ENCODE assay signal across 8 mouse cellular contexts in the genomic region with DNA sequence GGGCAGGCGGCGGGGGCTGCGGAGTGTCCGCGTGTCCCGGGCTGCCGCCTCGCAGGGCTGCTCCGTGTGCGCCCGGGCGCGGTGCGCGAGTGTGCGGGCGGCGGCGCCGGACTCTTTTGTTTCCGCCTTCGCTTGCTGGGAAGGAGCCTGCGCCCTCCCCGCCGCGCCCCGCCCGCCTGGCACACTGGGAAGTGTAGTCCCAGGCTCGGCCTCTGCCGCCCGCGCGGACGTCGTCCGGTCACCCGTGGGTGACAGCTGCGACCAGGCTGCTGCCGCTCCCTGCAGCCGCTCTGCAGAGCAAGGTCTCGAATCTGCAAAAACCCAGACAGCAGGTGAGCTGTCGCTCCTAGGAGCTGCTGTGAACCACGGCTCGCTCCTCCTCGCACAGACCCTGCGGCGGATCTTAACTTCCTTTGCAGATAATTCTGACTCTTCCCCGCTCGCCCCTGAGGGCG. TPM values are rescaled to one million over a fixed set of nuclear protein-coding genes. Genes with fewer than 3 reads are reported as not detected.
DNase-seq lines count a peak whose midpoint lies in the region; ATAC-seq and TF ChIP-seq lines count a peak whose summit lies in the region.

A gene (minus strand): TSS at position 137 of the 455 bp plus-strand sequence.

- peak within 1 kb of the TSS; percentile 65 for H3K4me3 ChIP-seq in bone marrow, adult 2 months (replicated peaks; ENCODE audit: control insufficient read depth, low read depth, low read length)
- H3K4me3 ChIP-seq in embryonic fibroblast, embryonic 13.5 days (ENCODE audit: insufficient read depth, low read length): peak within 1 kb of the TSS; percentile 81
- H3K4me3 ChIP-seq in heart, embryonic 12.5 days: peak within 1 kb of the TSS; percentile 87
- peak within 1 kb of the TSS; percentile 93 for H3K4me3 ChIP-seq in kidney, postnatal 0 days (replicated peaks; ENCODE audit: low read depth, low read length)
- peak within 1 kb of the TSS; percentile 76 for H3K4me3 ChIP-seq in liver, embryonic 12.5 days

- H3K4me1 ChIP-seq in bone marrow, adult 2 months (ENCODE audit: control insufficient read depth, insufficient read depth, low read length): no peaks in the 10 kb centered on the region; the same call in 1 of the 2 replicates
- H3K4me1 ChIP-seq in embryonic fibroblast, embryonic 13.5 days (ENCODE audit: control insufficient read depth, insufficient read depth, low read length): no peaks in the 10 kb centered on the region
- peaks cover 26% of the 10 kb centered on the region for H3K4me1 ChIP-seq in heart, embryonic 12.5 days (replicated peaks)
- no peaks in the 10 kb centered on the region; the same call in 1 of the 2 replicates for H3K4me1 ChIP-seq in kidney, postnatal 0 days (replicated peaks; ENCODE audit: insufficient read depth, low read length)
- peaks cover 12% of the 10 kb centered on the region for H3K4me1 ChIP-seq in liver, embryonic 12.5 days

- peak; percentile 49; the same call in 1 of the 2 replicates for TF ChIP-seq POLR2A in bone marrow, adult 2 months (IDR thresholded peaks at IDR 0.05; ENCODE audit: borderline replicate concordance, control insufficient read depth, low read depth, low read length)
- TF ChIP-seq POLR2A in embryonic fibroblast, embryonic 13.5 days (IDR thresholded peaks at IDR 0.05; ENCODE audit: low read depth, low read length): peak; percentile 85

- DNase-seq in A20 (ENCODE audit: low read depth, low spot score): peak; percentile 86
- DNase-seq in kidney, postnatal 0 days (ENCODE audit: low spot score): peak; percentile 81
- peak; percentile 74 for DNase-seq in naive thymus-derived CD4-positive, alpha-beta T cell, adult 2 months (ENCODE audit: low read depth)
- peak; percentile 75 for DNase-seq in splenic B cell, adult 2 months (ENCODE audit: low read depth, low spot score)

- peaks cover 4% of the 10 kb centered on the region; the same call in 1 of the 2 replicates for H3K27me3 ChIP-seq in heart, embryonic 12.5 days (replicated peaks)
- no peaks in the 10 kb centered on the region for H3K27me3 ChIP-seq in kidney, postnatal 0 days (ENCODE audit: insufficient read depth, low read length)
- peaks cover 18% of the 10 kb centered on the region for H3K27me3 ChIP-seq in liver, embryonic 12.5 days (replicated peaks)
- no peaks in the 10 kb centered on the region for H3K27me3 ChIP-seq in splenic B cell, adult 2 months (ENCODE audit: control insufficient read depth, insufficient read depth, low read length, poor library complexity, severe bottlenecking)

- WGBS in bone marrow, adult 2 months: under 1% methylated on average over 50 of the region's 50 CpGs
- WGBS in heart, embryonic 12.5 days: 0% methylated on average over 50 of the region's 50 CpGs
- WGBS in kidney, postnatal 0 days: under 1% methylated on average over 46 of the region's 50 CpGs
- under 1% methylated on average over 44 of the region's 50 CpGs for WGBS in liver, embryonic 12.5 days (ENCODE audit: insufficient replicate concordance)

- ATAC-seq in heart, embryonic 12.5 days (ENCODE audit: insufficient number of reproducible peaks, low FRiP score): peak; percentile 85
- peak; percentile 97 for ATAC-seq in kidney, postnatal 0 days (replicated peaks; ENCODE audit: low FRiP score, low read depth)
- peak; percentile 84 for ATAC-seq in liver, embryonic 12.5 days

- H3K27ac ChIP-seq in bone marrow, adult 2 months (ENCODE audit: control insufficient read depth, insufficient read depth, low read depth, low read length, poor library complexity): peak within 1 kb of the TSS; percentile 16; the same call in 1 of the 2 replicates
- H3K27ac ChIP-seq in embryonic fibroblast, embryonic 13.5 days (ENCODE audit: insufficient read depth, low read length): no peak within 1 kb of the TSS
- 0 out of 2 replicates have a peak within 1 kb of the TSS, but pooled peaks have one; percentile 43 for H3K27ac ChIP-seq in heart, embryonic 12.5 days (ENCODE audit: poor library complexity, severe bottlenecking)
- H3K27ac ChIP-seq in kidney, postnatal 0 days: 0 out of 2 replicates have a peak within 1 kb of the TSS, but pooled peaks have one; percentile 10
- H3K27ac ChIP-seq in liver, embryonic 12.5 days: no peak within 1 kb of the TSS

- H3K4me2 ChIP-seq in heart, embryonic 12.5 days: peak within 1 kb of the TSS; percentile 76
- peak within 1 kb of the TSS; percentile 78 for H3K4me2 ChIP-seq in kidney, postnatal 0 days (ENCODE audit: low read length)
- H3K4me2 ChIP-seq in liver, embryonic 12.5 days: peak within 1 kb of the TSS; percentile 85

- H3K9me3 ChIP-seq in heart, embryonic 12.5 days (replicated peaks): no peaks in the 10 kb centered on the region
- no peaks in the 10 kb centered on the region for H3K9me3 ChIP-seq in kidney, postnatal 0 days (replicated peaks; ENCODE audit: low read length)
- H3K9me3 ChIP-seq in liver, embryonic 12.5 days (replicated peaks): no peaks in the 10 kb centered on the region

- no peak for TF ChIP-seq CTCF in bone marrow, adult 2 months (IDR thresholded peaks at IDR 0.05; ENCODE audit: control insufficient read depth, insufficient read depth, low read length)
- TF ChIP-seq CTCF in embryonic fibroblast, embryonic 13.5 days (IDR thresholded peaks at IDR 0.05; ENCODE audit: borderline replicate concordance, insufficient read depth, low read length): no peak
- TF ChIP-seq CTCF in kidney, postnatal 0 days (IDR thresholded peaks at IDR 0.05; ENCODE audit: low read depth): 0 out of 2 replicates have a peak, but pooled peaks have one; percentile 4

- H3K36me3 ChIP-seq in heart, embryonic 12.5 days: 0 out of 2 replicates have a peak, but pooled peaks cover 4% of the 10 kb centered on the region
- H3K36me3 ChIP-seq in kidney, postnatal 0 days (ENCODE audit: insufficient read depth, low read length): no peaks in the 10 kb centered on the region
- H3K36me3 ChIP-seq in liver, embryonic 12.5 days: no peaks in the 10 kb centered on the region
- H3K36me3 ChIP-seq in splenic B cell, adult 2 months (ENCODE audit: control insufficient read depth, insufficient read depth, low read length, poor library complexity, severe bottlenecking): no peaks in the 10 kb centered on the region

- peak within 1 kb of the TSS; percentile 87 for H3K9ac ChIP-seq in heart, embryonic 12.5 days
- peak within 1 kb of the TSS; percentile 85 for H3K9ac ChIP-seq in kidney, postnatal 0 days (ENCODE audit: low read depth, low read length)
- peak within 1 kb of the TSS; percentile 73 for H3K9ac ChIP-seq in liver, embryonic 12.5 days

RNA-seq across cellular contexts. Expression of the gene that starts here (rescaled TPM):
- 9.0 and 18.1 TPM in 2 replicates for polyA plus RNA-seq in bone marrow, adult 2 months (2011; ENCODE audit: insufficient read depth, insufficient read length, low replicate concordance, missing spikeins)
- polyA plus RNA-seq in embryonic fibroblast, embryonic 13.5 days (2011; ENCODE audit: insufficient read length, low read depth, missing spikeins): 56.3 and 61.8 TPM in 2 replicates
- polyA plus RNA-seq in heart, embryonic 12.5 days (2016; fragmentation: Nextera tagmentation; extraction: Ambion mirVana): 66.2 and 68.1 TPM in 2 replicates
- polyA plus RNA-seq in kidney, postnatal 0 days (2015; fragmentation: Nextera tagmentation; extraction: Ambion mirVana): 56.4 and 58.0 TPM in 2 replicates
- polyA plus RNA-seq in liver, embryonic 12.5 days (2016; fragmentation: Nextera tagmentation; extraction: Ambion mirVana): 12.0 and 12.5 TPM in 2 replicates

Comparison
In these comparisons a context has a peak if more than half of its experiments do, and no peak if none do; other contexts are left out.
1. H3K27ac ChIP-seq: peak in bone marrow, adult 2 months (single experiment), heart, embryonic 12.5 days (single experiment) and kidney, postnatal 0 days (single experiment); none in embryonic fibroblast, embryonic 13.5 days (single experiment) and liver, embryonic 12.5 days (single experiment).
2. Peak in every context shown above with its lines, with median percentiles within 50 percentile points of each other: DNase-seq, H3K4me3 ChIP-seq, ATAC-seq, H3K4me2 ChIP-seq and H3K9ac ChIP-seq.